Mouse (Mus musculus): ENCODE measurements at regions not wholly inside any gene's neighbourhood (a gene's known extent, or its start where the extent isn't known, plus 50 kb on each side); places are given as distances from the start of the nearest gene placed in this dataset.
A peak's percentile ranks its signal among the peaks of the same experiment; 100 is the strongest.

GRCm38 (mm10) chr17:94424811-94425210 is 325.0 kb downstream of the Mettl4 start:
- no peak for DNase-seq

GRCm38 (mm10) chr17:94382993-94383392 is 366.8 kb downstream of the Mettl4 start:
- no peak for DNase-seq

GRCm38 (mm10) chr17:94335688-94336087 is 414.1 kb downstream of the Mettl4 start:
- no peak for DNase-seq

- no peak for DNase-seq
Observed at GRCm38 (mm10) chr17:94326179-94326578, 423.6 kb downstream of the Mettl4 start.

- DNase-seq = no peak
Observed at GRCm38 (mm10) chr17:94291221-94291620, 458.6 kb downstream of the Mettl4 start.

GRCm38 (mm10) chr17:94287612-94288159 is 462.1 kb downstream of the Mettl4 start:
- DNase-seq = no peak

- peak; percentile 1 for DNase-seq
Observed at GRCm38 (mm10) chr17:94276851-94277250, 473.0 kb downstream of the Mettl4 start.

GRCm38 (mm10) chr17:94269756-94270155 is 480.1 kb downstream of the Mettl4 start:
- DNase-seq = no peak

- no peak for DNase-seq
Observed at GRCm38 (mm10) chr17:94255666-94256065, 494.2 kb downstream of the Mettl4 start.

GRCm38 (mm10) chr17:94254801-94255200 is 495.0 kb downstream of the Mettl4 start:
- DNase-seq = no peak

- DNase-seq = no peak
Observed at GRCm38 (mm10) chr17:94243821-94244220, 506.0 kb downstream of the Mettl4 start.

GRCm38 (mm10) chr17:94226136-94226535 is 523.7 kb downstream of the Mettl4 start:
- no peak for DNase-seq

All from cerebellum, adult 8-10 months (tissue).